Mouse (Mus musculus): Measurements from ENCODE around the gene Fmod.

DNA sequence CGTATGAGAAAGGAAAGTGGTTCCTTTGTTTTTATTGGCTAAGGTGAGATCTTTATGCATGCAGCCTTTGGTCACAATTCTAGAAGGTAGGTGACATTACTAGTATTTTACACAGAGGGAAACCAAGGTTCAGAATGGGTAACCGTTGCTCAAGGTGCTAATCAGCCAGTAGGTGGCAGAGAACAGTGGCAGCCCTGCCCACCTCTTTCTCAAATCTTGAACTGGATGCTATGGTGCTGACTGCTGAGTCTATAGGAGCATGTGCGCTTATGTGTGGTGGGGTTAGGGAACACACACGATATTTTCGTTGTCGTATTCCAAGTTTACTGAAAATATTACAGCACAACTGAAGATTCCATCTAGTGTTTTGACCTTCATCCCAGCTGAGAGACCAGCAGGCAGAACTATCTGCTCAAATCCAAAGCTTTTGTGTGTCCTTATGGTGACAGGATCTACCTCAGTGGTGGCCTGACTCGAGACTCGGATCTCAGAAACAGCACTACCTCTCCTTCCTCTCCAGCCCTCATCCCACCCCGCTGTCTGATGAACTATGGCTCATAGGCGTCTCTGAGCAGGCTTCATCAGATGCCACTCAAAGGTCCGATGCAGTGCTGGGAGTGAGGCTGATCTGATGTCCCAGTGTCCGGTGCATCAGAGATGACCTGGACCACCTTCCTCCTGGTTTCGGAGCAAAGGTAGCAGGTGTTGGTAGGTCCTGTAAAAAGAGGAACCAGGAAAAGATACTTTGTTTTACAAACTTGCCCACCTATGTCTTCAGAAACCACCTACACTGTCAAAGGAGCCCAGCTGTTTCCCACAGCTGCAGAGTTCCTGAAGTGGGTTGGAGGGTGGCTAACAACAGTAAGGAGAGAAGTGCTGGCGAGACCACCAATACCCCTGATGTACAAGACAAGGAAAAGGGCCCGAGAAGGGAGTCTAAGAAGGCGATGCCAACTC lies 23.0 kb downstream of the Fmod start:
- no peak for TF ChIP-seq CTCF (IDR thresholded peaks at IDR 0.05; ENCODE audit: low read depth, low read length)
- no peak for TF ChIP-seq POLR2AphosphoS5 (IDR thresholded peaks at IDR 0.05; ENCODE audit: insufficient replicate concordance, low read depth, low read length)
- no peak for TF ChIP-seq TAL1 (conservative IDR thresholded peaks at IDR 0.05; ENCODE audit: low read depth, low read length)
